Mouse (Mus musculus) intestine, embryonic 14.5 days (tissue): ENCODE results near the gene Mcu. TPM values are rescaled to one million over a fixed set of nuclear protein-coding genes. Genes with fewer than 3 reads are reported as not detected.

Experiments
- ATAC-seq: fragments of 200-750 bp; cut with Nextera tagmentation; replicated peaks from 2 replicates; pipeline ENCODE4 v1.8.0; 2017; ENCODE audit warnings: low read depth, moderate number of reproducible peaks, moderate TSS enrichment, moderate library complexity; ENCODE audit not compliant: low FRiP score, low TSS enrichment
- DNase-seq: peaks from one replicate; pipeline ENCODE4 v3.0.0-alpha.2; 2018; ENCODE audit warnings: low spot score
- H3K27ac ChIP-seq: fragments of 300-500 bp; sonication (generic); 2 replicates; pipeline ENCODE4 v1.5.1; 2014; ENCODE audit warnings: low read depth, mild to moderate bottlenecking, control low read depth
- H3K27me3 ChIP-seq: fragments of 300-500 bp; sonication (generic); replicated peaks from 2 replicates; pipeline ENCODE4 v1.6.1; 2014; ENCODE audit warnings: low read length, control low read depth; ENCODE audit not compliant: control insufficient read depth, insufficient read depth
- H3K36me3 ChIP-seq: fragments of 300-500 bp; sonication (generic); 2 replicates; pipeline ENCODE4 v1.6.1; 2014; ENCODE audit warnings: low read length, control low read depth; ENCODE audit not compliant: control insufficient read depth, insufficient read depth
- H3K4me1 ChIP-seq: fragments of 300-500 bp; sonication (generic); replicated peaks from 2 replicates; pipeline ENCODE4 v1.6.1; 2014; ENCODE audit warnings: low read length, control low read depth, mixed read lengths; ENCODE audit not compliant: control insufficient read depth, insufficient read depth
- H3K4me2 ChIP-seq: fragments of 300-500 bp; sonication (generic); 2 replicates; pipeline ENCODE4 v1.6.1; 2014; ENCODE audit warnings: low read length
- H3K4me3 ChIP-seq: fragments of 300-500 bp; sonication (generic); 2 replicates; pipeline ENCODE4 v1.5.1; 2014; ENCODE audit warnings: low read depth, low read length, control low read depth, mixed read lengths
- H3K9ac ChIP-seq: fragments of 300-500 bp; sonication (generic); 2 replicates; pipeline ENCODE4 v1.6.1; 2014; ENCODE audit warnings: mild to moderate bottlenecking, low read length
- H3K9me3 ChIP-seq: fragments of 300-500 bp; sonication (generic); 2 replicates; pipeline ENCODE4 v1.6.1; 2016; ENCODE audit warnings: low read length, control low read depth; ENCODE audit not compliant: control insufficient read depth
- WGBS: fragments of 180-500 bp; shearing (Covaris S2); extraction: QIAGEN DNeasy Blood & Tissue Kit; methylation state at CpG from one replicate; pipeline ENCODE4 v1.1.7; 2014; 5-methylcytosine and 5-hydroxymethylcytosine counted together
- polyA plus RNA-seq: library from polyadenylated mRNA; unstranded; fragments of >200 nt; fragmentation: Nextera tagmentation; extraction: Ambion mirVana; gene quantifications from 2 replicates; pipeline ENCODE4 v1.2.1, GENCODE M21; 2014

Gene Mcu
- polyA plus RNA-seq, 1 experiment from 2014 or later = 60.2 TPM

GRCm38 (mm10) chr10:59558164-59558563 lies 58.3 kb downstream of the Mcu start:
- Histone ChIP-seq H3K36me3 (no peaks in the 10 kb centered on the region), H3K27ac (no peak overlapping the region), H3K27me3 (no peaks in the 10 kb centered on the region), H3K9me3 (peaks cover 4% of the 10 kb centered on the region; the same call in 1 of the 2 replicates), H3K4me1 (no peaks in the 10 kb centered on the region), H3K9ac (no peak overlapping the region), H3K4me3 (no peak overlapping the region), H3K4me2 (no peak overlapping the region)
- WGBS = 82% methylated on average over 5 of the region's 5 CpGs
- no peak for ATAC-seq
- no peak for DNase-seq

- no peak overlapping the region for H3K9ac ChIP-seq
- H3K4me1 ChIP-seq = no peaks in the 10 kb centered on the region
- H3K4me3 ChIP-seq = no peak overlapping the region
- peaks cover 4% of the 10 kb centered on the region; the same call in 1 of the 2 replicates for H3K9me3 ChIP-seq
- H3K27me3 ChIP-seq = no peaks in the 10 kb centered on the region
- H3K4me2 ChIP-seq = no peak overlapping the region
- 25% methylated on average over 5 of the region's 5 CpGs for WGBS
- ATAC-seq (no peak), DNase-seq (no peak)
- no peak overlapping the region for H3K27ac ChIP-seq
- no peaks in the 10 kb centered on the region for H3K36me3 ChIP-seq
These were observed 60.0 kb downstream of the Mcu start for GRCm38 (mm10) chr10:59556541-59556940.

- WGBS = 100% methylated on average over 1 of the region's 1 CpGs
- Histone ChIP-seq H3K36me3 (no peaks in the 10 kb centered on the region), H3K27ac (no peak overlapping the region), H3K27me3 (no peaks in the 10 kb centered on the region), H3K4me2 (no peak overlapping the region), H3K9ac (no peak overlapping the region), H3K9me3 (peaks cover 4% of the 10 kb centered on the region; the same call in 1 of the 2 replicates), H3K4me1 (no peaks in the 10 kb centered on the region), H3K4me3 (no peak overlapping the region)
- no peak for ATAC-seq
- DNase-seq = no peak
These were observed 62.2 kb downstream of the Mcu start for GRCm38 (mm10) chr10:59554243-59554642.

- Histone ChIP-seq H3K4me2 (no peak overlapping the region), H3K4me3 (no peak overlapping the region), H3K4me1 (no peaks in the 10 kb centered on the region), H3K9ac (no peak overlapping the region), H3K27me3 (no peaks in the 10 kb centered on the region), H3K36me3 (no peaks in the 10 kb centered on the region), H3K9me3 (peaks cover 4% of the 10 kb centered on the region; the same call in 1 of the 2 replicates), H3K27ac (no peak overlapping the region)
- ATAC-seq = no peak
- DNase-seq = no peak
- WGBS = 83% methylated on average over 1 of the region's 1 CpGs
These were observed 64.0 kb downstream of the Mcu start for GRCm38 (mm10) chr10:59552456-59552855.

- no peaks in the 10 kb centered on the region for H3K27me3 ChIP-seq
- no peak for DNase-seq
- H3K36me3 ChIP-seq = no peaks in the 10 kb centered on the region
- no peak overlapping the region for H3K27ac ChIP-seq
- no peak for ATAC-seq
- no peak overlapping the region for H3K9ac ChIP-seq
- 75% methylated on average over 11 of the region's 11 CpGs for WGBS
- H3K4me3 ChIP-seq = no peak overlapping the region
- no peaks in the 10 kb centered on the region for H3K4me1 ChIP-seq
- no peak overlapping the region for H3K4me2 ChIP-seq
- H3K9me3 ChIP-seq = peaks cover 8% of the 10 kb centered on the region
These were observed 67.6 kb downstream of the Mcu start for GRCm38 (mm10) chr10:59548768-59549333.

GRCm38 (mm10) chr10:59548211-59548610 lies 68.3 kb downstream of the Mcu start:
- no peak overlapping the region for H3K9ac ChIP-seq
- no peak overlapping the region for H3K4me2 ChIP-seq
- H3K27ac ChIP-seq = no peak overlapping the region
- DNase-seq = no peak
- no peaks in the 10 kb centered on the region for H3K27me3 ChIP-seq
- ATAC-seq = no peak
- H3K4me3 ChIP-seq = no peak overlapping the region
- no peaks in the 10 kb centered on the region for H3K36me3 ChIP-seq
- 77% methylated on average over 6 of the region's 6 CpGs for WGBS
- no peaks in the 10 kb centered on the region for H3K4me1 ChIP-seq
- peaks cover 8% of the 10 kb centered on the region for H3K9me3 ChIP-seq

GRCm38 (mm10) chr10:59547426-59547825 lies 69.1 kb downstream of the Mcu start:
- ATAC-seq (no peak), DNase-seq (no peak)
- WGBS = 53% methylated on average over 7 of the region's 7 CpGs

GRCm38 (mm10) chr10:59545169-59545568 lies 71.3 kb downstream of the Mcu start:
- 82% methylated on average over 7 of the region's 7 CpGs for WGBS
- Histone ChIP-seq H3K27ac (no peak overlapping the region), H3K4me3 (no peak overlapping the region), H3K36me3 (no peaks in the 10 kb centered on the region), H3K4me1 (0 out of 2 replicates have a peak, but pooled peaks cover 2% of the 10 kb centered on the region), H3K9ac (no peak overlapping the region), H3K27me3 (no peaks in the 10 kb centered on the region), H3K9me3 (peaks cover 8% of the 10 kb centered on the region), H3K4me2 (no peak overlapping the region)
- peak; percentile 53; the same call in 1 of the 2 replicates for ATAC-seq
- no peak for DNase-seq

More at GRCm38 (mm10) chr10:59547426-59547825, 69.1 kb downstream of the Mcu start:
- Histone ChIP-seq H3K4me2 (no peak overlapping the region), H3K4me1 (no peaks in the 10 kb centered on the region), H3K4me3 (no peak overlapping the region), H3K9ac (no peak overlapping the region), H3K27me3 (no peaks in the 10 kb centered on the region), H3K36me3 (no peaks in the 10 kb centered on the region), H3K27ac (no peak overlapping the region), H3K9me3 (peaks cover 8% of the 10 kb centered on the region)

GRCm38 (mm10) chr10:59543351-59543750 lies 73.1 kb downstream of the Mcu start:
- H3K36me3 ChIP-seq = no peaks in the 10 kb centered on the region
- H3K27ac ChIP-seq = no peak overlapping the region
- no peak for ATAC-seq
- no peak overlapping the region for H3K4me2 ChIP-seq
- H3K9ac ChIP-seq = no peak overlapping the region
- H3K4me1 ChIP-seq = peaks cover 18% of the 10 kb centered on the region; the same call in 1 of the 2 replicates
- DNase-seq = no peak
- peaks cover 8% of the 10 kb centered on the region for H3K9me3 ChIP-seq
- WGBS = 85% methylated on average over 9 of the region's 9 CpGs
- H3K27me3 ChIP-seq = no peaks in the 10 kb centered on the region
- no peak overlapping the region for H3K4me3 ChIP-seq
